Mouse (Mus musculus): ENCODE measurements around the gene Tmem211. TPM values are rescaled to one million over a fixed set of nuclear protein-coding genes. Genes with fewer than 3 reads are reported as not detected.
A peak's percentile ranks its signal among the peaks of the same experiment; 100 is the strongest.

Gene Tmem211
- total RNA-seq (2015) (not detected in 2 replicates), total RNA-seq (2017) (not detected in 2 replicates)

GRCm38 (mm10) chr5:113226632-113227102 lies at the start of gene Tmem211:
TSS of gene Tmem211 (plus strand) at chr5:113226909.
- peak; percentile 75 for ATAC-seq (ENCODE audit: poor library complexity, severe bottlenecking)

DNA sequence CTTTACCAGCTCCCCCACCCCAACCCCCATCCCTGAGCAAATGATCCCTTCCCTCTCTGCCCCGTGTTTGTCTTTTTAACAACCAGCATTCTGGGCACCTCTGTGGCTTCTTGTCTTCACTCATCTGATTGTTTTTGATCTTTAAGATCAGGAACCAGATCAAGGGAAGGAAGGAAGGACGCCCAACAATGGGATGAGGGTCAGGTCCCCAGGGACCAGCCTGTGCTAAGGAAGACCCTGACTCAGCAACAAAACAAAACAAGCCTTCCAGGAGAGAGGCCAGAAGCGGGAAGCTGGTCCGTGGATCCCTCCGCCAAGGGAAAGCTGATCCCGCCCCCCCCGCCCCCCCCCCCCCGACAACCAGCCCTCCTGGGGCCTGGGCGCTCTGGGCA lies 47.3 kb upstream of the Tmem211 start:
- no peak for ATAC-seq (ENCODE audit: poor library complexity, severe bottlenecking)

GRCm38 (mm10) chr5:113179843-113180682 lies 46.6 kb upstream of the Tmem211 start:
- ATAC-seq (ENCODE audit: poor library complexity, severe bottlenecking) = peak; percentile 83

GRCm38 (mm10) chr5:113180755-113181154 lies 46.0 kb upstream of the Tmem211 start:
- ATAC-seq (ENCODE audit: poor library complexity, severe bottlenecking) = peak; percentile 48

- peak; percentile 63 for ATAC-seq (ENCODE audit: poor library complexity, severe bottlenecking)
Observed at GRCm38 (mm10) chr5:113181441-113181840, 45.3 kb upstream of the Tmem211 start.

- ATAC-seq (ENCODE audit: poor library complexity, severe bottlenecking) = no peak
Observed at GRCm38 (mm10) chr5:113190558-113190957, 36.2 kb upstream of the Tmem211 start.

DNA sequence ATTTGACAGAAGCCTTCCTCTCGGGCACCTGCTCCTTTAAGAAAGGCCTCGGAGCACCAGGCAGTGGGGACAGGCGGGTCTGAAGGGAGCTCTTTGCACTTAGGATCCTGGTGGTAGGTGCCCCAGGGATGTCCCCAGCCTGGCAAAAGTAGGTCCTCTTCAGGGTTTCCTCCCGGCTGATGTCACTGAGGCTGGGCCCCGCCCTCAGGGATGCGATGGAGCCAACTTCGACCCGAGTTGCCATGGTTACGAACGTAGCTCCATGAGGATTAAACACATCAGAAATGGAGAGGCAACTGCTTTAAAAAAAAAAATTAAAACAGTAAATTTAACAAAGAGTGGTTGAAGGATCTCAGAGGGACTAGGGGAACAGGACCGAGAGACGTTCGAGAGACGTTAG lies 34.8 kb upstream of the Tmem211 start:
- ATAC-seq (ENCODE audit: poor library complexity, severe bottlenecking) = no peak

- ATAC-seq (ENCODE audit: poor library complexity, severe bottlenecking) = no peak
Observed at GRCm38 (mm10) chr5:113193762-113194161, 32.9 kb upstream of the Tmem211 start.

DNA sequence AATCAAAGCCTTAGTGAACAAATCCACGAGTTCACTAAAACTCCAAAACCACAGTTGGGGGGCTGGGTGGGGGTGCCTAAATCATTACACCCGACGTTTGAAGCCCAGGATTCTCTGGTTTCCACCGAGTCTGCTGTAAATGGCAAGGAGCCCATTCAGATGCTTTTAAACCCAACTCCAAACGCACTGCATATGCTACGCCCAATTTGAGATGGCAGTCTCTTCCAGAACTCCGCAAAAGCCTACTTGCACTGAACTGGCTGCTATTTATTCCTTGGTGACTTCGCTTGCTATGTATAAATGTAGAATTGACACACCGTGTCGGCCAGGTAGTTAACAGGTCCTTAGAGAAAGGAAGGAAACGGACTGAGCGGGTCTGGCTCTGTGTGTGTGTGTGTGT lies 31.3 kb upstream of the Tmem211 start:
- no peak for ATAC-seq (ENCODE audit: poor library complexity, severe bottlenecking)

GRCm38 (mm10) chr5:113195907-113196306 lies 30.8 kb upstream of the Tmem211 start:
- no peak for ATAC-seq (ENCODE audit: poor library complexity, severe bottlenecking)

- no peak for ATAC-seq (ENCODE audit: poor library complexity, severe bottlenecking)
Observed at GRCm38 (mm10) chr5:113196916-113197794, 29.6 kb upstream of the Tmem211 start.

DNA sequence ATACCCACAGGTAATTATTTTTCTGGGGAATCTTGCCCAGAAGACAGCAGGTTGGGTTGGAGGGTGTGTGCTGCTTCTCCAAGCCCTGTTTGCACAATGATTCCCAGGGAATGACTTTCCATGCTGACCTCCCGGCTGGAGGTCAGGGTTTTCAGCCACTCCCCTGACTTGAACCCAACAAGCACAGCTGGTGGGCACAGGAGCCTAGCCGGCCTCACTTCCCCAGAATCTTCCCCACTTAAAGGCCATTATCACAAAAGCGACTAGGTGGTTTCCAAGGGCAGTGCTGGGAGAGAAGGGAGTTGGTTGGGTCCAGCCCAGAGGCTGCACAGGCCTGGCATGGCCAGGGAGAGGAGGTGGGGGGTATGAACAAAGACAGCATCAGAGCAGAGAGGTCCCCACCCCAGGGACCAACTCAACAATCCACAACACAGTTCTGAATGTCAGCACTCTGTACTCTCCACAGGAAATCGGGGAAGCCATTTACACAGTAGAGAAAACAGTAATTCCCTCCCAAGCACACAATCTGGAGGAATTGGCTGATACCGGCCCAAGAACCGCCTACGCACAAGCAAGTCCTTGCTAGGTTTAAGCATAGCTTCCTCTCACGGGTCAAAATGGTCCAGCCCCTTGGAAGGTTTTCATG lies 27.5 kb upstream of the Tmem211 start:
- no peak for ATAC-seq (ENCODE audit: poor library complexity, severe bottlenecking)

DNA sequence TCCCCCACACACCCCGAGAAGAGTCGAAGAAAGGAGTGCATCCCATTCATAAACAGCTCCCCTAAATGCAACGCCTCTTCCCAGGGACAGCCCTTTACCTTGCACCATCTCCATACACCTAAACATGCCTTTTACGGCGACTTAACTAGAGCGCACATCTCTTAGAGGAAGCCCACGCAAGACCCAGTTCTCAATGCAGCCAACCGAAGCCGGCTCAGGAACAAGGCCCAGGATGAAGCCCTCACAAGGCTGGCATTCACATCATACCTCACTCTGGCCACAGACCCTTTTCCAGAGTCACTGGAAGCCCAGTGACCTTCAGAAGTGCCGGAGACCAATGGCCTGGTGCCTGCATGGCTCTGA lies 27.0 kb upstream of the Tmem211 start:
- ATAC-seq (ENCODE audit: poor library complexity, severe bottlenecking) = no peak

DNA sequence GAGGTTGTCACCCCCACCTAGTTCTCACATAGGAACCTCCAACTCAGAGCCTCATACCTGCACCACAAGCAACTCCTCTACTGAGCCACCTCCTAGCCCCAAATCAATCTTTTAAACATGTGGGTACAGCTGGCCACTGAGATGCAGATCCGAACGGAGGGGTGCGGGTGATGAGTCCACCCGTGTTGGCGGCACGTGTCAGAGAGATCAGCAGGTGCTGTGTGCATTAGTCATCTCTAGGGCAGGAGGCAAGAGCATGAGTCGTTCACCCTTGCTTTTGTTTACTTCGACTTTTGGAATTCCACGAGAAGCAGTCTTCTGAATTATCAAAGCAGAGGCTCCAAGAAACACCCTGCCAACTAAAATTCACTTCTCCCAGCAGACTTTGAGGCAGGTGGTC lies 22.5 kb upstream of the Tmem211 start:
- ATAC-seq (ENCODE audit: poor library complexity, severe bottlenecking) = no peak

DNA sequence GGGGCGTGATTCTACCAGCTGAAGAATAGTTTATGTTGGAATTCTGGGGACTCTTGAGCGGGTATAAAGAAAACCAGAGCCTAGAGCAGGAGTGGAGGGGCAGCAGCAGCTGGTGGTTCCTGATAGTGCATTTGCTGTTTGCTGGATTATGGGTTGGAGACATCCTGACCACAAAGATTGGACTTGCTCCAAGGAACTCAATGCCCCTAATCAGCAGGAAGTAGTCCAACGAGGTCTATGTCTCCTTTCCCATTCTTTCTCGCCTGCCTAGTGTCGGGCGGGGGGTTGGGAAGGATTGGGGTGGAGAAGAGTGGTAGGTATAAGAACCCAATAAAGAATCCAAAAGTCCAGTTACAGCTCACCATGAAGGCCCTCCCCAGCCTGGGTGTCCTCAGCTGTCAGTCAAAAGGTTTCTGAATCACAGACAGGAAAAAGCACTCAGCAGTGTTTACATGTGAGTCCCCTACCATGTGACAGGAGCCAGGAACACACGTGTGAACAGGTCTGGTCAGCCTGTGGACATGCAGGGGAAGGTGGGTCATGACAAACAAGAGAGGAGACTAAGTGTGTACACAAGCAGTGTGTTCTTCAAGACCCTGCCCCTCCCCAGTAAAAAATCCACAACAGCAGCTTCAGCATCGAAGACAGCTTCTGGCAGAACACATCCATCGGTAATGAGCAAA lies 19.9 kb upstream of the Tmem211 start:
- no peak for ATAC-seq (ENCODE audit: poor library complexity, severe bottlenecking)

DNA sequence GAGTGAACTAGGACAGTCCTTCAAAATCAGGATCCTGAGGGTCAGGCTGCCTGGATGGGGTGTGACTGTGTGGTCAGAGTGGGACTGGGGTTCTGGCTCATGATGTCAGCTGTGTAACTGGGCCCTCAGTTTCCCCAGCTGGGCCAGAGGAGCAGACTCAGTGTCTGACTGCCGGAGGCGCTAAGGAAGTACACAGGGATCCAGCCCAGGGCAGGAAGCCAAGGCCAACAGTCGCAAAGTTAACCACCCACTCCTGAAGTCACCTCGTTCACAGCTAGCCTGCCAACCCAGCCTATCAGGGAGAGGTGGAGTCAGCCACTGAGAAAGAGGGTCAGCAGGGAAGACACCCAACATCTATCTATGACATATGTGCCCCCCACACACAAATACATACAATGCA lies 18.7 kb upstream of the Tmem211 start:
- no peak for ATAC-seq (ENCODE audit: poor library complexity, severe bottlenecking)

- no peak for ATAC-seq (ENCODE audit: poor library complexity, severe bottlenecking)
Observed at GRCm38 (mm10) chr5:113208622-113209400, 17.9 kb upstream of the Tmem211 start.

GRCm38 (mm10) chr5:113209401-113209750 lies 17.3 kb upstream of the Tmem211 start:
- no peak for ATAC-seq (ENCODE audit: poor library complexity, severe bottlenecking)

GRCm38 (mm10) chr5:113209898-113210297 lies 16.8 kb upstream of the Tmem211 start:
- no peak for ATAC-seq (ENCODE audit: poor library complexity, severe bottlenecking)

DNA sequence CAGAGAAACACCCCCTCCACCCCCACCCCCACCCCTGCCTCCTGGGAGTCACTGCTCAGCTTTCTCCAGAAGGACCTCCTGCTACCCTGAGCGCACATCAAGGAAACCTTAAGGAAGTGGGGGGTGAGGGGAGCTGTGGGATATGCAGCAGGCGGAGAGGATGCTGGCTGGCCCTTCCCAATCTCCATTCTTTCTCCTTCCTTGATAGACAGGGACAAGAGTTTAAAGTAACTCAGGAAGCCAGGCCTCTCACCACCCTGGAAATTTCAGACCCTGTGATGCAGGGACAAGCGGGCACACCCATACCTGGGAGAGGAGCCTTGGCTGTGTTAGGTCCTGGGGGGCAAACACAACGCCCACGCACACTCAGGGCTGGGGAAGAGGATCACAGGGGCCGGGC lies 16.4 kb upstream of the Tmem211 start:
- ATAC-seq (ENCODE audit: poor library complexity, severe bottlenecking) = no peak
